Mouse (Mus musculus): ENCODE results near the gene Tjp1.

- TF ChIP-seq POLR2A (IDR thresholded peaks at IDR 0.05; ENCODE audit: extremely low read depth, insufficient read depth, low read length): no peak
- no peak for TF ChIP-seq CTCF (IDR thresholded peaks at IDR 0.05; ENCODE audit: low read depth, low read length)
Observed at GRCm38 (mm10) chr7:65532689-65533088, 5.1 kb upstream of the Tjp1 start.

Measured in liver, adult 2 months (tissue).